Mouse (Mus musculus) heart, postnatal 4 days (tissue): ENCODE data around the gene Wdr24. TPM values are rescaled to one million over a fixed set of nuclear protein-coding genes. Genes with fewer than 3 reads are reported as not detected.
"Not testable (repeated sequence)": the region's sequence is repeated elsewhere in the genome, so short reads cannot be mapped to it uniquely, and the experiment has no call there.

ENCODE experiments used
- DNase-seq: peaks from one replicate; pipeline ENCODE4 v3.0.0; 2021
- total RNA-seq, 2 experiments: library from RNA; stranded (reverse); gene quantifications; 2 replicates each; pipeline ENCODE4 v1.2.3; 2021

Wdr24 gene
- 10 to 100 TPM in 1 of 2 experiments, 1 to 10 TPM in 1; 10.0 to 12.3 TPM for total RNA-seq

DNA sequence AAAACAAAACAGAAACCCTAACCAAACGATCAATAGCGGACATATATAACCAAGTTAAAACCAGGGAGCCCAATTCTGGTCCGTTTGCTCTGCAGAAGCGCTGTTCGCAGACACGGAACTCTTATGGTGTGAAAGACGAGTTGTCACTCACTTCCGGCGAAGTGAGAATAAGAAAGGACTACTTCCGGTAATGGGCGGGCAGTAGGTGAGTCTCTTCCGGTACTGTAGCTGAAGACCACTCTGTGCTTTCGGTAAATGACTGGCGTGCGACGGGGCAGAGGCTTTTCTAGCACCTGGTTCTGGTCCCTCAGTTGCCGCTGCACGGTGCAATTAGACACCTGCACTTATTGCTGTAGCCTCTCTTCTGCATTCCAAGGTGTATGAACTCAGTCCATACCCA is at the start of gene Wdr24:
Gene Wdr24 (plus strand): TSS at position 176 of the 400 bp plus-strand sequence.
- DNase-seq, result peak; percentile 82

DNA sequence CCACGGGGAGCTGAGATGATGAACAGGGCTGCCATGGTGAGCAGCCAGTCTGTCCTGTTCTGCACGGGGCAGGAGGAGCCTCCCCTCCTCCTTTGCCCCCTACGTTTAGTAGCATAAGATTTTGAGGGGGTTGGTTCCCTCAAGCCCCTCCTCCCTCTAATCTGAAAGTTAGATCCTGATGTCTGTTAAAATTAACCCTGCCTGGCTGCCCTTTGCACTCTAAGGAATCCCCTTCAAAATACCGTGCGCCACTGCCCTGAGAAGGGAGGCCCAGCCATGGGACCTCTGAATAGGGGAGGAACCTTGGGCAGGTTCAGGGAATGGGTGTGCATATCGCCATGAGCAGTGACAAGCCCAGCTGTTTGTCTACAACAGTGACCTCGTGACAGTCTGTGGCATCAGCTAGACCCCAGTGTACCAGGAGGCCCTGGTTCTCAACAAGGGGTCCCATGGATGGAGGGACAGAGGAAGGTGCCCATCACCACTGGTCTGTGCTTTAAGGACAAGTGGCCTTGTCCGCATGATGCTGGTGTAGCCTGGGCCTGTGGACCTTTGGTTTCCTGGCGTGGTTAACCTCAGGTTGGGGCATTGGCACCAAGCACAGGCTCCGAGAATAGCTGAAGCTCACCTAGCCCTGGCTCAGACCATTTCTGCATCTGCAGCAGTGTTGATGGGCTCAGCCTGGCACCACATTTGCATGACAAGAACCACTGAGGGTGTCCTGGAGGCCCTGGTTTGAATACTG is 47.9 kb upstream of the Wdr24 start:
- no peak for DNase-seq

DNA sequence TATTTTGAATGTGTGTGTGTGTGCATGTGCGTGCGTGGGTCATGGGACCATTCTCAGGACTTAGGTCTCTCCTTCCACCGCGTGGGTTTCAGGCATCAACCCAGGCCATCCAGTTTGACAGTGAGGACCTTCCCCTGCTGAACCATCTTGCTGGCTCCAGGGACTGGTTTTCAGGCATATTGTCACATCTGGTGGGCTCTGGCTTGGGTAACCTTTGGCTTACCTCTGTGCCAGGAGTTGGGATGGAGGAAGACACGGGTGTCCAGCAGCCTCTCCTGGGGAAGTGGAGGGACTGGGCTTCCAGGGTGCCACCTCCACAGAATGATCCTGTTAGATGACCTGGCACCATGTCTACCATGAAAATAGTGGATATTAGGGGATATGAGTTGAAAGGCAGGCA is 45.5 kb upstream of the Wdr24 start:
- DNase-seq, result no peak

DNA sequence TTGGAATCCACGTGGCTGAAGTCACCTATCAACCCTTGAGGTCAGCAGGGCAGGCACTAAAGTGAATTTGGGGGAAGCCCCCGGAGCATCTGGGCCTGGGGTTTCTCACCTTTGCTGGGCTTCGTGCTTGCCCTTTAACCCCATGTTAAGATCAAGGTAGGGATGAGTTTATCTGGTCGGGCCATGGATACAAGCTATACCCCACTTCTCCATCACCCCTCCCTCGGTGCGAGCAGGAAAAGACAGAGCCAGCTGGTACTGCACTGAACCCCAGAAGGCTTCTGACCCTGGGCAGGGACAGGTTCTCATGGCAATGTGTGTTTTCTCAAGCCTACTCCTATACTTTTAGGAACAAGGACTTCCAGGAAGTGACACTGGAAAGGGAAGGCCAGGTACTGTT is 42.1 kb upstream of the Wdr24 start:
- DNase-seq, result no peak

DNA sequence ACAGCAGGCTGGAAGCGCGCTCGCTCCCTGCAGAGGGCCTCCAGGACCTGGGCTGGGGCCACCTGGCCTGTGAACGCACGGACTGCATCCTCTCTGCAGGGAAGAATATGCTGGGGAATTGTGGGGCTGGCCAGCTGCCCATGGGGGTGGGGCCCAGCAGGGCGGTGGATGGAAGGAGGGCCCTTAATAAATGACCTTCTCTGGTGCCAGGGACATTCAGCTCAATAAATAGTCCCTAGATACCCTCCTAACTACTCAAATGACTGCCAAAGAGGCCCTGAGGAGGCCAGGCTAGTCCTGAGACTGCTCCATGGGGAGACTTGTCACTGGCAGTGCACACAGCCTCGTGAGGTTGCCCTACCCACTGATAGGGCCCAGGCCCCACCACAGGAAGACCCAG is 40.3 kb upstream of the Wdr24 start:
- peak; percentile 62 for DNase-seq

DNA sequence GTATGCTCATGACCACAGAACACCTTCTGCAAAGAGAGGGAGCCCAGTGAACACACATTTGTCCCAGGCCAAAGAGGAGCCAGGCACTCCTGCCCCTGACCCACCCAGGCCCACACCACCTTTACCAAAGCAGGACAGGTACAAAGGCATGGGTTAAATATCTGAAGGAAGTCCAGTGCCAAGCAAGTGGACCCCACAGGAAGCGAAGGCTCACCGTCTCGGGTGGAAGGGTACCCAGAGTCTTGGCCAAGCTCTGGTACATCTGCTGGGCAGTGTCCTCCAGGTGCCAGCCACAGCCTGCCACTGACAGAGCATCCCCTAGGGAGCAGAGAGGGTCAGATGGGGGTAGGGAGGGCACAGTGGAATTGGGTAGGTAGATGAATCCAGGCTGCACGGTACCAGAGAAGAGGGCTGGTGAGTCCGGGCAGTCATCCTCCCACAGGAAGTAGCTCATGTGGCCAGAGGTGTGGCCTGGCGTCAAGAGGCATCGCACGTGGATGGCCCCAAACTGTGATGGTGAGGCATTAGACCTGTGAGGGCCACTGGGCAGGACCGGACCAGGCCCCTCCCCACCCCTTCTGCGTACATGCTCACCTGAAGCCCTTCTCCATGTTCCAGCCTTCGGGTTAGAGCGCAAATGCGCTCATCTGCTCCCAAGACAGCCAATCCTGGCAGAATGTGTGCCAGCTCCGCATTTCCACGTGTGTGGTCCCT is 39.4 kb upstream of the Wdr24 start:
- DNase-seq, result no peak

DNA sequence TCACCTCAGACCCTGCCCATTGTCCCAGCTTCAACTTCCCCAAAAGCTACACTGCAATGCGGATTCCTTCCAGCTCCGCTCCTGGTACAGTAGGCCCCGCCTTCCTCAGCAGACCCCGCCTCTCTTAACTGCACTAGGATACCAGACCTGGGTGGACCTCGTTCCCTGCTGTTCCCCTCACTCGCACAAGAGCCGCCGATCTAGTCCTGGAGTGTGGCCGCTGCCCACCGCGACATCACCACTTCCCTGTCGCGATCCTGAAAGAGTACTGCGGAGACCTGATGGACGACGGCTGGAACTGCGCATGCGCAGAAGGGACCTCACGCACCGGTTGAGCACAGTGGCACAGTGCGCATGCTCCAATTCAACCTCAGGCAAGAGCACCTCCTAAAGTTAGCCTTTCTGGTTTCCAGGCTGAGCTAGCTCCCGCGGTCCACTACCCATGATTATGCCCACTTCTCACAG is 38.1 kb upstream of the Wdr24 start, which contains the start of gene Haghl:
Gene Haghl (minus strand): TSS at position 393 of the 465 bp plus-strand sequence.
- DNase-seq, result peak; percentile 96

DNA sequence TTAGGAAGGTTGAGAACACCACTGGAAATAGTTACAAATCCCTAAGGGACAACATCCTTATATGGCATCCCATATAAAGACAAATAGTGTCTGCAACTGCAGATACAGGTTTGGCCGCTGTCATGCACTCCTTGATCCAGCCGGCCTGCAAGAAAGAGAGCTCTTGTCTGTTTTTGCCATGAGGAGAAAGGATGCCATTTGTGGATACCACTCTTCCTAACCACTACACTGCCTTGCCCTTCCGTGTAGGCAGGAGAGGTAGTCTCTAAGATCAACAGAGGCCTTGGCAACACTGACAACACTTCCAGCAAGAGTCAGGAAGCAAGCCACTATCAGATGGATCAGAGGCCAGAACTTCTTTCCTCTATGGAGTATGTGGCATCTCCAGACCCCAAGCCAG is 37.1 kb upstream of the Wdr24 start, which contains the start of gene Ccdc78:
Gene Ccdc78 (plus strand): TSS at position 301 of the 400 bp plus-strand sequence.
- no peak for DNase-seq

DNA sequence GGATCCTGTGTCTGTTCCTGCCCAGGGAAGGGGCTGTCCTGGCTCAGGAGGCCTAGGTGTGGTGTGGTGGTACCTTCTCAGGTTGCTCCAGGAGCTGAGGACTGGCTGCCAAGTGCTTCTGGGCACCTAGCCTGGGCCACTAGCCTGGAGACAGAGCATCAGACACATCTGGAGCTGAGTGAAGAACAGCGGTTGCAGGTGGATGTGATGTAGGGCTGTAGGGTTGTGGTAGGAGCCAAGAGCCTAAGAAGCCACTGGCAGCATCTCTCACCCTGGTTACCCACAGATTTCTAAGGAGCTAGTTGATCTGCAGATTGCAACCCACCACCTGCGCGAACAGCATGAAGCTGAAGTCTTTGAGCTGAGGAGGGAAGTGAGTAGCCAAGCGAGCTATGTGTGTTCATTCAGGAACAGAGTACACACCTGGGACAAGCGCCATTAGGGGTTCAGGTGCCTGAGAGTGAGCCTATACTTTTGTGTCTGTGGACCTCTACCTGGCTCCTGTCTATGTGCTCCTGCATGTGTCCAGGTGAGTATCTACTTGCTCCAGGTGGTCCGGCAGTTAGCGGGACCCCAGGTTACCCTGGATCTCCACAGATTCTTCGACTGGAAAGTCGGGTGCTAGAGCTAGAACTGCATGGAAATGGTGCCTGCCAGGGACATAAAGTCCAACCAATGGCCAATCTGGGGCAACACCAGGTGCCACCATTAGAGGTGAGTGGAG is 36.5 kb upstream of the Wdr24 start:
- DNase-seq, result no peak

DNA sequence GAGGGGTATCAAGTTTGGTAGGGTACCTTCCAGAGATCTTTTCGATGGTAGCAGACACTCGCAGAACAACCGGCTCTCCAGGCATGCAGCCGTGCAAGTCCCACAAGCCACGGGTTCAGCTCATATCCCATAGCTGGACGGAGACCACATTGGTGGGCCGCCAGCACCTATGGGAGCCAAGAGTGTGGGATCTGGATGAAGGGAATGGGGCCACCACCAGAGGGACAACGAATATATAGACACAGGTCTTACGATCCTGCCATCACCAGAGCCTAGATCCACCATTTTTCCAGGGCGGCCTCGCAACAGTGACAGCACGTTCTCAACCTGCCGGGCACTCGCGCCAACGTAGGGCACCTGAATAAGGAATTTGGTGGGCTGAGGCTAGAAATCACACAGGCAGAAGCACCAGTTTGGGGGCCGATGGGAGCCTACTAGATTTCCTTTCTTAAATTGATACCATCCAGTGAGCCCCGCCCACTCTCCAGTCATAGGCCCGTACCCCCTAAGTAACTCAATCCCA is 32.0 kb upstream of the Wdr24 start:
- no peak for DNase-seq

DNA sequence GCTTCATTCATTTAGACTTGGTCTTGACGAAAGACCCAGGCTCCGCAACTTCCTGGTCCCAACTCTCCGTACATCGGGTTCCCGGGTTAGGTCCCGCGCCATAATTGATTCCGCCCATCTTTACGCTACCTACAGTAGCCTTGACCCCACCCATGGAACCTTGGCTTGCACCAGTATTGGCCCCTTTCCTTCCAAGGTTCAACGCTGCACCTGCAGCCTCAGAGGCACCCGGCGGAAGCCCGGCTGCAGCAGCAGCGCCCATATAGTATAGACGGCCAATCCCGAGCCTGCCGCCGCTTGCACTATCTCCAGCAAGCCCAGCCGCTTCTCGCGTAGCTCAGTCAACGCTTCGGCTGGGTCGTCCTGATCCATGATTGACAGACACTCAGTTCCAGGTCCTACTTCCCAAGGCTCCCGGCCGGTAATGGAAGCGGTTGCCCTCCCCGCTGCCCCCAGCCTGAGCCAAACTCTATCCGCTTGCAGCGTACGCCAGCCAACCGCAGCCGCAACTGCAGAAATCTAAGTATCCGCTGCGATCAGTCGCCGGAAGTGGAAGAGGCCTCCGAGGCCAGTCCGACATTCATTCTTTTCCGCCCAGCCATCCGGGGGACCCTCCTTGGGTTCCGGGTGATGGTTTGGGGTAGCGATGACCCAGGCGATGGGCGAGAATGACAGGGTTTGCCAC is 31.4 kb upstream of the Wdr24 start:
- peak; percentile 92 for DNase-seq

DNA sequence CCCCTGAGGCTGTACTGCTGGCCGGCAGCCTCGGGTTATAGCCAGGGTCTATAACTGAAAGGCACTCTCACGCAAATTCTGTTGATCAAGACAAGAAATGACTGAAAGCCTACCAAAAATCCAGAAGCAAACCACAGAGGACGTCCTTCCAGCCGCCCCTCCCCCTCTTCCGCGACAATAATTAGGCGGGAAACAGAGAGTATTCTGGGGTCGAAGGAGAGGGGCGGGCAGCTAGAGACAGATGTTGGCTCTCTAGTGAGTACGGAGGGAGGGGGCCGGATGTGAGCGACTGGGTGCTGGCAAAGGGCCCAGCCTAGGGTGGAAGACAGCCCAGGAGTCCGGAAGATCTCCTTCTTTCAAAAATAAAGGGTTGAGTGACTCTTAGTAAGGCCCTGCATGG is 30.8 kb upstream of the Wdr24 start, which contains the start of gene Fam173a:
Gene Fam173a (minus strand): TSS at position 287 of the 400 bp plus-strand sequence.
- peak; percentile 88 for DNase-seq

DNA sequence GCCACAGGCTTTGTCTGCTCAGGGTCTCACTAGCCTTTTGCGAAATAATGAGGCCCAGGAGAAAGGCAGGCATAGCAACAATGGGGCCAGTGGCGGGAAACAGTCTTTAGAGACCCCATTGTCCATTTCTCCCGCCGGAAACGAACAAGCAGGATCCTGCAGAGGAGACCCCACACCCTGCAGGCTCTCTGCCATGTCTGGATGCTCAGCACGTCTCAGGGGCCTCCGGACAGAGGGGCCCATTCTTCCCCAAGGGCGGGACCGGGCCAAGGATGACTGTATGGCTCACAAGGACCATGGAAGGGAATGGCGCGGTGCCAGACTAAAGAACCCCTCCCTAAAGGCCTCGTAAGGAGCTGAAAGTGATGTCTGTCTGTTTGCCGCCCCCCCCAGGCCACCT is 29.2 kb upstream of the Wdr24 start:
- DNase-seq, result peak; percentile 42

DNA sequence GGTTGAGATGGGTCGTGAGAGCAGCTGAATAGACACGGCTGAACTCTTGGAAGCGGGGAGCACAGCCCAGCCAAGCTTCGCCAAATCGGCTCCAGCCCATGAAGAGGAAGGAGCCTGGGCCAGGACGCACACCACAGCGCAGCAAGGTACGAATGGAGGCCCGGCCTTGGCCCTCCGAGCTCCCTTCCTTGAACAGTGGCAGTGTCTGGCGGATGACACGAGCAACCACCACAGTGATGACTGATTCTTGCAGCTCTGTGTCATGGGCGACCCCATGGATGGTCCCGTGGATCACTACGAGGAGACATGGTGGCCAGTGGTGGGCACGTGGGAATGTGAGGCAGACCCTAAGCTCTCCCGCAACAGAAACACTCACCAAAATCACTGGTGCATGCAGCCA is 28.4 kb upstream of the Wdr24 start:
- no peak for DNase-seq

DNA sequence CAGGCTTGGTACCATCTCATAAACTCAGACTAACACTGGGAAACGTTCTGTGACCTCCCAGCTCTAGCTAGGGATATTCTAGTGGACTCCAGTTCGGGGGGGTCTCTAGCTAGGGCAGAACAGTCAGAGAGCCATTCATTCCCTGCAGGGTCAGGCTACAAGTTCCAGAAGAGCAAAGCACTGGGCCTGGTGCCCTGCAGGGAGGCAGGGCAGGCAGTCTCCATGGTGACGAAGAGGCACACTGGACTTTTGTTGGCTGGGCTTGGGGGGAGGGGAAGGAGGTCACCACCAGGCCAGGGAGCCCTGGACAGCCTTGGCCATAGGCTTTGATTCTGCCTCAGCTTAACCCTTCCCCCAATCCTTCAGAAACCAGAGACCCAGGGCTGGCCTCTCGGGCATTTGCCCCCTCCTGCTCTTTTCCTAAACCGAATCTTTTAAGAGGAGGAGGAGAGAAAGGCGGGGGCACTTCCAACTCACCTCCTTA is 27.8 kb upstream of the Wdr24 start, which contains the start of gene AC134908.4:
Gene AC134908.4 (minus strand): TSS at position 51 of the 484 bp plus-strand sequence.
- DNase-seq, result no peak

DNA sequence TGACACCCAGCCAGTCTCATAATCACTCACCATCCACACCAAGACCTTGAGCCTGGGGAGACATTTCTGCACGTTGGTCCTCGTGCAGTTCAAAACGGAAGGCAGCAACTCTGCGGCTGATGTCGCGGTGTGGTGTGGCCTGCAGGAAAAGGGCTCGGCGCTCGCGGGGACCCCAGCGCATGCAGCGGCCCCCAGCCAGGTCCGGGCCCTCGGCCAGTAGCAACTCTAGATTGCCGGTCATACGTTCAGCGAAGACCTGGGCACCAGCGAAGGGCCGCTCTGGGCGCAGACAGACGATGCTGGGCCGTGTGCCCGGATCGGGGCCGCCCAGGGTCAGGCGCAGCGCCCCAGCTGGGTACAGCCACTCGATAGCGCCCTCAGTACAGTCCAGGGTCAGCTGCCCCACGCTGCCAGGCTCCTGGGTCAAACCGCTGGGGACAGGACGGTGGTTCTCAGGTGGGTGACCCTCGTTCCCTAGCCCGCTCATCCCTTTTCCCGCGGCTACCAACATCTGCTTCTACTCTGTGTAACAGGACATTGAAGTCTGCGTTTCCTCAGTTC is 27.1 kb upstream of the Wdr24 start:
- DNase-seq, result peak; percentile 56

DNA sequence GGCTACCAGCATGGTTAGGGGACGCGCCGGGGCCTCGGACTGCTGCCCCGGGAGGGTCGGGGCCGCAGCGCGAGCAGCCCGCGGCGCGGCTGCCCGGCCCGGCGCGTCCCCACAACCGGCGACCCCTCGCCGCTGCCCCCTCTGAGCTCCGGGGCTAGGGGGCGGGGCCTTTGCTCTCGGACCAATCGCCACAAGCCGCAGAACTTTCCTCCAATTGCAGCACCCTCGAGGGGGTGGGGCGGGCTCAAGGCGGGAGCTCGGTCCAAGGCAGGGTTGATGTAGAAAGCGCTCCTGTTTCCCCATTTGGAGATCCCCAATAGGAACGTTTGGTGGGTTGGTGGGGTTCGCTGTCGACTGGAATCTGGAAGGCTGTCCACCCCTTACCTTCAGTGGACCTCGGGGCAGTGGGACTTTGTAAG is 26.5 kb upstream of the Wdr24 start, which contains the start of gene Metrn:
Gene Metrn (minus strand): TSS at position 186 of the 419 bp plus-strand sequence.
- peak; percentile 92 for DNase-seq

DNA sequence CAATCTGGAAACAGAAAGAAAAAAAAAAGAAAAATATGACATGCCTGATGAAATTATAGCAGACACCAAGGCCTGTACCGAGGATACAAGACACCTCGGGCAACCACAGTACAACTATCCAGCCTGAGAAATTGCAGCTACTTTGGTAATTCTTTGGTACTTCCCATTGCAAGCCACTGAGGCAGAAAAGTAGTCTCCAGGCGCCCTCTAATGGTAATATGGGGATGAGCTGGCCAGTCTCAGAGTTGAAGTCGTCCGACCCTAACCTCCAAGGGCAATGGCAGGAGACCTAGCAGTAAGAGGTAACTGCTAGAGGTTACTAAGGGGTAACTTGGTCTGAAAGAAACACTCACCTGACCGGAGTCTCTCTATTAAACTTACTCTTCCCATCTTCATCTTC is 22.4 kb upstream of the Wdr24 start:
- DNase-seq, result peak; percentile 78

DNA sequence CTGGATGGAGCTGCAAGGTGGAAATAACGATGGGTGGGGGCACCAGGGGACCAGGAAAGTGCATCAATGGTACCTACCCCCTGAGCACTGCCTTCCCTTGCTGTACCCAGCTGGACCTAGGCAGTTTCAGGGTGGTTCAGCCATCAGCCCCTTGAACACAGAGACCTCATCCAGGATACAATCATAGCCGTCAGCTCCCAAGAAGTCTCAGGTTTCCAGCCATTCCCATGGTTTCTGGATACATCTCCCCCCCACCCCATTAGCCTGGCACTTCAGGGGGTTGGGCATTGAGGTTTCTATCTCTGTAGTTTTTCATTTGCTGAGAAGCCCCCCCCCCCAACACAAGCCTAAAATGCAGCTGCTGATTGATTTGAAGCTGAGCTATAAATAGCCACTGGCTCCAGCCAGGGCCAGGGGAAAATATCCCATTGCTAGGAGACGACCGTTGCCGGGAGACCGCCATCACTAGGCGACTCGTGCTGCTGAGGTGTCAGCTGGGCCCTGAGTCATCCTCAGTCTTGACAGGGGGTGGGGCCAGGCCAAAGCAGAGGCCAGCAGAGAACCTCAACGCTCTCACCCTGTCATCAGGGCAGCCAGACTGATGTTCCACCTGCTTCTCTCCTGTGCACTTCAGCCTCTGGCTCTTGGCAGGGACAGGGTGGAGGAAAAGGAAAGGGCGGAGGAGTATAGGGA is 20.5 kb upstream of the Wdr24 start:
- peak; percentile 85 for DNase-seq

DNA sequence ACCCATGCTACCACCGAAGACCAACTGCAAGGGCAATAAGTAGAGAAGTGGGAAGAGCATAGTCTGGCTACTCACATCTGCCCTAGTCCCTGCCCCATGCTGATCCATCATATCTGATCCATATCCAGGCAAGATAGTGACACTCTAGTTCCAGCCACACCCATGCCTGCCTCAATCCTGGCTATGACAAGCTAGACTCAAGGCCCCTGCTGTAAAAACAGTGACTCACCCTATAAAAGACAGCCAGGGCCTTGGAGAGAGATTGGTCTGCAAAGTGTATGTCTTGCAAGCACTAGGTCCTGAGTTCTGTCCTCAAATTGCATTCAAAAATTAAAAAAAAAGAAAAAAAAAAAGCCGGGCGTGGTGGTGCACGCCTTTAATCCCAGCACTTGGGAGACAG is 16.9 kb upstream of the Wdr24 start:
- DNase-seq, result no peak

DNA sequence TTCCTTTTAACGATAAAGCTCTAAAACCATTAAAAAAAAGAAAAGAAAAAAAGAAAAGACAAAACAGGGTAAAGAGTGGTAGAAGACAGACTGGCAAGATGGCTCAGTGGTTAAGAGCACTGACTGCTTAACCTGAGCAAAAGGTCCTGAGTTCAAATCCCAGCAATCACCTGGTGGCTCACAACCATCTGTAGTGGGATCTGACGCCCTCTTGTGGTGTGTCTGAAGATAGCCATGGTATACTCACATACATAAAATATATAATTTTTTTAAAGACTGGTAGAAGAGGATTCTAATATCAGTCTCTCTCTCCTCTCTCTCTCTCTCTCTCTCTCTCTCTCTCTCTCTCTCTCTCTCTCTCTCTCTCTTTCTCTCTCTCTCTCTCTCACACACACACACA is 16.0 kb upstream of the Wdr24 start:
- DNase-seq, result not testable (repeated sequence)
